Mouse (Mus musculus) MEL (cell line): Measurements from ENCODE around the gene Elob. TPM values are rescaled to one million over a fixed set of nuclear protein-coding genes. Genes with fewer than 3 reads are reported as not detected.

ENCODE experiments used
- DNase-seq: peaks from one replicate; pipeline ENCODE4 v3.0.0; 2011; ENCODE audit warnings: low read depth, low spot score
- H3K27ac ChIP-seq: 2 replicates; pipeline ENCODE4 v1.5.1; 2012; ENCODE audit warnings: low read depth, mild to moderate bottlenecking, control low read depth, low read length, moderate library complexity; ENCODE audit not compliant: control insufficient read depth
- H3K27me3 ChIP-seq, 2 experiments: fragments of 150-350 bp in 1 of 2; sonication (generic) in 1 of 2; 2 replicates each; pipeline ENCODE4 v1.6.1; 2012; ENCODE audit warnings: low read length in 2 of 2, mild to moderate bottlenecking in 2 of 2, improper control_type of control experiment in 1 of 2, moderate library complexity in 1 of 2; ENCODE audit not compliant: insufficient read depth in 2 of 2, control insufficient read depth in 1 of 2
- H3K36me3 ChIP-seq, 2 experiments: 2 replicates each; pipeline ENCODE4 v1.6.1; 2012 to 2014; ENCODE audit warnings: low read length in 2 of 2, improper control_type of control experiment in 1 of 2, inconsistent platforms in 1 of 2, mild to moderate bottlenecking in 1 of 2; ENCODE audit not compliant: insufficient read depth in 2 of 2, control insufficient read depth in 1 of 2
- H3K4me1 ChIP-seq, 2 experiments: fragments of 150-350 bp in 1 of 2; sonication (generic) in 1 of 2; 2 replicates each; pipeline ENCODE4 v1.6.1; 2012; ENCODE audit warnings: low read length in 2 of 2, improper control_type of control experiment in 1 of 2, mild to moderate bottlenecking in 1 of 2; ENCODE audit not compliant: insufficient read depth in 2 of 2, control insufficient read depth in 1 of 2
- H3K4me3 ChIP-seq, 2 experiments: fragments of 150-350 bp in 1 of 2; sonication (generic) in 1 of 2; 2 replicates each; pipeline ENCODE4 v1.5.1; 2012; ENCODE audit warnings: low read depth in 2 of 2, low read length in 2 of 2, mild to moderate bottlenecking in 2 of 2, moderate library complexity in 2 of 2, control low read depth in 1 of 2, improper control_type of control experiment in 1 of 2; ENCODE audit not compliant: control insufficient read depth in 1 of 2, insufficient read depth in 1 of 2
- H3K79me2 ChIP-seq: 2 replicates; pipeline ENCODE4 v1.6.1; 2012; ENCODE audit warnings: mild to moderate bottlenecking, low read length, moderate library complexity; ENCODE audit not compliant: control insufficient read depth, poor library complexity, insufficient read depth
- H3K9ac ChIP-seq: 2 replicates; pipeline ENCODE4 v1.6.1; 2012; ENCODE audit warnings: low read depth, mild to moderate bottlenecking, control low read depth, low read length, moderate library complexity; ENCODE audit not compliant: control insufficient read depth, poor library complexity, severe bottlenecking
- H3K9me3 ChIP-seq: fragments of 150-350 bp; sonication (generic); replicated peaks from 2 replicates; pipeline ENCODE4 v1.6.1; 2012; ENCODE audit warnings: mild to moderate bottlenecking, low read length, improper control_type of control experiment, moderate library complexity; ENCODE audit not compliant: insufficient read depth
- E2F4 ChIP-seq: IDR thresholded peaks from 2 replicates; pipeline ENCODE4 v1.6.1; 2011; ENCODE audit warnings: low read depth, low read length, improper control_type of control experiment, borderline replicate concordance
- ELF1 ChIP-seq: IDR thresholded peaks from 2 replicates; pipeline ENCODE4 v1.6.1; 2014; ENCODE audit warnings: low read depth, mild to moderate bottlenecking, inconsistent platforms, low read length, improper control_type of control experiment, moderate library complexity
- GABPA ChIP-seq: IDR thresholded peaks from 2 replicates; pipeline ENCODE4 v1.6.1; 2012; ENCODE audit warnings: low read depth, mild to moderate bottlenecking, inconsistent platforms, low read length, improper control_type of control experiment, moderate library complexity
- GATA1 ChIP-seq: IDR thresholded peaks from 2 replicates; pipeline ENCODE4 v1.6.1; 2011; ENCODE audit warnings: low read depth, low read length, improper control_type of control experiment
- JUND ChIP-seq: IDR thresholded peaks from 2 replicates; pipeline ENCODE4 v1.6.1; 2011; ENCODE audit warnings: low read depth, mild to moderate bottlenecking, improper control_type of control experiment, low read length
- MAX ChIP-seq: IDR thresholded peaks from 2 replicates; pipeline ENCODE4 v1.6.1; 2011; ENCODE audit warnings: low read length, improper control_type of control experiment
- MEF2A ChIP-seq: IDR thresholded peaks from 2 replicates; pipeline ENCODE4 v1.6.1; 2014; ENCODE audit warnings: low read depth, mild to moderate bottlenecking, inconsistent platforms, low read length, improper control_type of control experiment; ENCODE audit not compliant: poor library complexity, insufficient replicate concordance, severe bottlenecking; ENCODE audit errors: extremely low read depth
- MXI1 ChIP-seq: IDR thresholded peaks from 2 replicates; pipeline ENCODE4 v1.6.1; 2011; ENCODE audit warnings: mild to moderate bottlenecking, low read depth, low read length, improper control_type of control experiment
- MYB ChIP-seq: IDR thresholded peaks from 2 replicates; pipeline ENCODE4 v1.6.1; 2011; ENCODE audit warnings: mild to moderate bottlenecking, low read depth, low read length, improper control_type of control experiment
- MYC ChIP-seq: IDR thresholded peaks from 2 replicates; pipeline ENCODE4 v1.6.1; 2011; ENCODE audit warnings: low read depth, mild to moderate bottlenecking, low read length, improper control_type of control experiment, moderate library complexity
- NELFE ChIP-seq: IDR thresholded peaks from 2 replicates; pipeline ENCODE4 v1.6.1; 2011; ENCODE audit warnings: low read depth, low read length, improper control_type of control experiment
- POLR2AphosphoS2 ChIP-seq: IDR thresholded peaks from 2 replicates; pipeline ENCODE4 v1.6.1; 2011; ENCODE audit warnings: low read length, improper control_type of control experiment
- RAD21 ChIP-seq: IDR thresholded peaks from 2 replicates; pipeline ENCODE4 v1.6.1; 2011; ENCODE audit warnings: mild to moderate bottlenecking, low read depth, low read length, improper control_type of control experiment
- RCOR1 ChIP-seq: IDR thresholded peaks from 2 replicates; pipeline ENCODE4 v1.6.1; 2012; ENCODE audit warnings: low read depth, mild to moderate bottlenecking, inconsistent platforms, low read length, improper control_type of control experiment
- TAL1 ChIP-seq: IDR thresholded peaks from 2 replicates; pipeline ENCODE4 v1.6.1; 2012; ENCODE audit warnings: mild to moderate bottlenecking, inconsistent platforms, low read length, moderate library complexity, mixed read lengths
- TCF12 ChIP-seq: IDR thresholded peaks from 2 replicates; pipeline ENCODE4 v1.6.1; 2014; ENCODE audit warnings: low read depth, mild to moderate bottlenecking, inconsistent platforms, low read length, improper control_type of control experiment, moderate library complexity
- UBTF ChIP-seq: IDR thresholded peaks from 2 replicates; pipeline ENCODE4 v1.6.1; 2012; ENCODE audit warnings: low read depth, mild to moderate bottlenecking, inconsistent platforms, low read length, improper control_type of control experiment, moderate library complexity, borderline replicate concordance; ENCODE audit not compliant: insufficient read depth
- ZKSCAN1 ChIP-seq: IDR thresholded peaks from 2 replicates; pipeline ENCODE4 v1.6.1; 2012; ENCODE audit warnings: low read depth, mild to moderate bottlenecking, inconsistent platforms, low read length, improper control_type of control experiment, moderate library complexity
- ZMIZ1 ChIP-seq: IDR thresholded peaks from 2 replicates; pipeline ENCODE4 v1.6.1; 2012; ENCODE audit warnings: low read depth, mild to moderate bottlenecking, inconsistent platforms, low read length, improper control_type of control experiment, moderate library complexity
- ZNF384 ChIP-seq: IDR thresholded peaks from 2 replicates; pipeline ENCODE4 v1.6.1; 2012; ENCODE audit warnings: low read depth, mild to moderate bottlenecking, inconsistent platforms, low read length, improper control_type of control experiment
- polyA plus RNA-seq, 2 experiments: library from polyadenylated mRNA; stranded (reverse) in 1 of 2; unstranded in 1 of 2; fragments of >175 nt in 1 of 2; fragments of >200 nt in 1 of 2; gene quantifications; 2 replicates each; pipeline versions ENCODE4 v1.2.1 to v1.2.4; 2012; ENCODE audit warnings: low replicate concordance in 2 of 2, low read depth in 1 of 2; ENCODE audit not compliant: insufficient read length in 2 of 2, insufficient read depth in 1 of 2, missing spikeins in 1 of 2
- total RNA-seq: library from RNA; depleted of rRNA; stranded (reverse); fragments of 300-350 nt; gene quantifications from 2 replicates; pipeline ENCODE4 v1.2.3, GENCODE M21; 2012

Gene Elob
- total and polyA plus RNA-seq, 3 experiments: 453 to 609 TPM; not detected in 1

DNA sequence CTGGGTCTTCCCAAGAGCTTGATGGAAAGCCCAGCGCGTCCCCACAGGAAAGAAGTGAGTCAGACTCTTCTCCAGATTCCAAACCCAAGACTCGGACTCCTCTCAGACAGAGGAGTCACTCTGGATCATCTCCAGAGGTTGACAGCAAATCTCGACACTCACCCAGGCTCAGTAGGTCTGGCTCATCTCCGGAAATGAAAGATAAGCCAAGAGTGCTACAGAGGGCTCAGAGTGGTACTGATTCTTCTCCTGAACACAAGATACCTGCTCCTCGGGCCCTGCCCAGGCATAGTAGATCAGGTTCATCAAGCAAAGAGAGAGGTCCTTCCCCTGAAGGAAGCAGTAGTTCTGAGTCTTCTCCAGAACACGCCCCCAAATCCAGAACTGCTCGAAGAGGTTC, 10.4 kb downstream of the Elob start:
- peak; percentile 62; the same call in 1 of the 2 replicates for TF ChIP-seq RCOR1
- TF ChIP-seq MEF2A: no peak
- peak; percentile 28 for DNase-seq
- Histone ChIP-seq H3K27ac (no peak overlapping the region), H3K4me3 (no peak overlapping the region), H3K4me1 (no peaks in the 10 kb centered on the region), H3K9ac (no peak overlapping the region), H3K27me3 (no peaks in the 10 kb centered on the region), H3K36me3 (peaks cover 0 to 44% of the 10 kb centered on the region in 2 experiments; a peak in 2 of 4 replicates), H3K79me2 (peaks cover 2% of the 10 kb centered on the region; the same call in 1 of the 2 replicates), H3K9me3 (no peaks in the 10 kb centered on the region)

GRCm38 (mm10) chr17:23815641-23816040, 13.3 kb downstream of the Elob start:
- Histone ChIP-seq H3K9ac (no peak overlapping the region), H3K79me2 (peaks cover 4% of the 10 kb centered on the region; the same call in 1 of the 2 replicates), H3K4me3 (no peak overlapping the region), H3K27me3 (no peaks in the 10 kb centered on the region), H3K9me3 (no peaks in the 10 kb centered on the region), H3K27ac (no peak overlapping the region), H3K36me3 (peaks cover 0 to 65% of the 10 kb centered on the region in 2 experiments; a peak in 2 of 4 replicates), H3K4me1 (no peaks in the 10 kb centered on the region)
- TF ChIP-seq POLR2AphosphoS2 (peak; percentile 28; the same call in 1 of the 2 replicates), MXI1 (no peak)
- DNase-seq: no peak

GRCm38 (mm10) chr17:23807918-23808317, 21.0 kb downstream of the Elob start:
- no peak for TF ChIP-seq RAD21
- TF ChIP-seq, all 39 proteins: peak for 0
- no peak overlapping the region for H3K9ac ChIP-seq
- H3K27me3 ChIP-seq: no peaks in the 10 kb centered on the region
- no peak for DNase-seq
- H3K9me3 ChIP-seq: no peaks in the 10 kb centered on the region
- peaks cover 23 to 44% of the 10 kb centered on the region in 2 experiments for H3K36me3 ChIP-seq
- no peak overlapping the region for H3K4me3 ChIP-seq
- H3K27ac ChIP-seq: no peak overlapping the region
- H3K79me2 ChIP-seq: peaks cover 59% of the 10 kb centered on the region
- H3K4me1 ChIP-seq: peaks cover 0 to 5% of the 10 kb centered on the region in 2 experiments; a peak in 1 of 4 replicates

- H3K27me3 ChIP-seq: no peaks in the 10 kb centered on the region
- H3K79me2 ChIP-seq: peaks cover 60% of the 10 kb centered on the region
- no peak overlapping the region for H3K4me3 ChIP-seq
- H3K9ac ChIP-seq: no peak overlapping the region
- no peak for DNase-seq
- no peak overlapping the region for H3K27ac ChIP-seq
- peaks cover 23 to 34% of the 10 kb centered on the region in 2 experiments for H3K36me3 ChIP-seq
- H3K4me1 ChIP-seq: peaks cover under 1 to 5% of the 10 kb centered on the region in 2 experiments; a peak in 3 of 4 replicates
- no peaks in the 10 kb centered on the region for H3K9me3 ChIP-seq
- TF ChIP-seq E2F4 (no peak), ZKSCAN1 (no peak), MAX (no peak), ZNF384 (no peak), MYC (no peak), NELFE (no peak), ELF1 (no peak), GATA1 (no peak), GABPA (no peak), UBTF (no peak), TCF12 (no peak), MEF2A (no peak), JUND (no peak), TAL1 (no peak), MXI1 (no peak), MYB (no peak), ZMIZ1 (no peak)
Measured at GRCm38 (mm10) chr17:23806867-23807266, 22.1 kb downstream of the Elob start.
